Mouse (Mus musculus): ENCODE data around the gene Mdga1.

Mdga1 gene

GRCm38 (mm10) chr17:29979841-29980240 lies 10.0 kb upstream of the Mdga1 start:
- no peak for DNase-seq

- no peak for DNase-seq
Measured at GRCm38 (mm10) chr17:29979020-29979419, 9.1 kb upstream of the Mdga1 start.

- DNase-seq = peak; percentile 91
Measured at GRCm38 (mm10) chr17:29975731-29976130, 5.8 kb upstream of the Mdga1 start.

- DNase-seq = no peak
Measured at GRCm38 (mm10) chr17:29973226-29973625, 3.3 kb upstream of the Mdga1 start.

- no peak for DNase-seq
Measured at GRCm38 (mm10) chr17:29971761-29972432, 2.0 kb upstream of the Mdga1 start.

- DNase-seq = no peak
Measured at GRCm38 (mm10) chr17:29965506-29965905, 4.4 kb downstream of the Mdga1 start.

- DNase-seq = no peak
Measured at GRCm38 (mm10) chr17:29963730-29964259, 6.1 kb downstream of the Mdga1 start.

- no peak for DNase-seq
Measured at GRCm38 (mm10) chr17:29955880-29956279, 14.0 kb downstream of the Mdga1 start.

GRCm38 (mm10) chr17:29954316-29954715 lies 15.6 kb downstream of the Mdga1 start:
- no peak for DNase-seq

- no peak for DNase-seq
Measured at GRCm38 (mm10) chr17:29951100-29951499, 18.8 kb downstream of the Mdga1 start.

GRCm38 (mm10) chr17:29950574-29950973 lies 19.3 kb downstream of the Mdga1 start:
- DNase-seq = no peak

- no peak for DNase-seq
Measured at GRCm38 (mm10) chr17:29947271-29947714, 22.6 kb downstream of the Mdga1 start.

GRCm38 (mm10) chr17:29944376-29944775 lies 25.5 kb downstream of the Mdga1 start:
- DNase-seq = no peak

- no peak for DNase-seq
Measured at GRCm38 (mm10) chr17:29939011-29939410, 30.9 kb downstream of the Mdga1 start.

- DNase-seq = no peak
Measured at GRCm38 (mm10) chr17:29937350-29937781, 32.5 kb downstream of the Mdga1 start.

- DNase-seq = no peak
Measured at GRCm38 (mm10) chr17:29934133-29934851, 35.6 kb downstream of the Mdga1 start.

GRCm38 (mm10) chr17:29932753-29933152 lies 37.1 kb downstream of the Mdga1 start:
- no peak for DNase-seq

GRCm38 (mm10) chr17:29931224-29931945 lies 38.5 kb downstream of the Mdga1 start:
- DNase-seq = no peak

GRCm38 (mm10) chr17:29928751-29929237 lies 41.1 kb downstream of the Mdga1 start:
- peak; percentile 13 for DNase-seq

GRCm38 (mm10) chr17:29925608-29926606 lies 44.0 kb downstream of the Mdga1 start:
- no peak for DNase-seq

- DNase-seq = no peak
Measured at GRCm38 (mm10) chr17:29920089-29920488, 49.8 kb downstream of the Mdga1 start.

GRCm38 (mm10) chr17:29919552-29919920 lies 50.4 kb downstream of the Mdga1 start:
- no peak for DNase-seq

All from lung, postnatal 14 days (tissue).